Mouse (Mus musculus): ENCODE results near the gene Zc3h13.

DNA sequence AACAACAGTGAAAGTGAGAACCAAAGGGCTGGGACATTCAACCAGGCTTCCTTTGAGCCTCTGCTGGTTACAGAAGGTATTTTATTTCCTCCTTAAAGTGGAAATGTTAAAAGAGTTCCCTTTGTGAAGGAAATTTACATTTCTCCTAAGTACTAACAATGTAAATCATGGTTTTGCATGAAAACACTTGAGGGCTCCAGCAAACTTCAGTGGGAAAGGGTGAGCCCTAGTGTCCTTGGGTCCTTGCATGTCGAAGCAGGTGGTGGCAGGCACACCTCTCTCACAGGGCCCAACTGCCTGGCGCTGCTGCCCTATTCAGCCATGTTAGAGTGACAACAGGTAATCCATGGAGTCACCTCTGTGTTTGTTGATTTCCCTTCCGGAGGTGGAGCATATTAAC lies 83.3 kb downstream of the Zc3h13 start:
- no peak for TF ChIP-seq CTCF (IDR thresholded peaks at IDR 0.05; ENCODE audit: low read depth, low read length)
- TF ChIP-seq POLR2A (IDR thresholded peaks at IDR 0.05; ENCODE audit: insufficient read depth, low read length) = no peak
- TF ChIP-seq EP300 (IDR thresholded peaks at IDR 0.05; ENCODE audit: insufficient read depth, low read depth, low read length) = peak; percentile 82
